Mouse (Mus musculus): ENCODE results near the gene Olfr638. TPM values are rescaled to one million over a fixed set of nuclear protein-coding genes. Genes with fewer than 3 reads are reported as not detected.
"Not testable (repeated sequence)": the region's sequence is repeated elsewhere in the genome, so short reads cannot be mapped to it uniquely, and the experiment has no call there.

Olfr638 gene
- not detected in 2 replicates for polyA plus RNA-seq (2012)

- H3K27me3 ChIP-seq (ENCODE audit: control insufficient read depth): no peaks in the 10 kb centered on the region
- TF ChIP-seq TAL1 (IDR thresholded peaks at IDR 0.05; ENCODE audit: low read length) (no peak), GATA1 (IDR thresholded peaks at IDR 0.05; ENCODE audit: low read length) (no peak)
- no peaks in the 10 kb centered on the region for H3K9me3 ChIP-seq (ENCODE audit: control insufficient read depth, low read length)
- no peaks in the 10 kb centered on the region for H3K4me1 ChIP-seq (ENCODE audit: control insufficient read depth)
- H3K36me3 ChIP-seq (ENCODE audit: control insufficient read depth): no peaks in the 10 kb centered on the region
- H3K4me3 ChIP-seq (replicated peaks): no peak within 1 kb of the TSS
Measured at GRCm38 (mm10) chr7:103998446-103998845, at the start of gene Olfr638. Gene Olfr638 (plus strand): TSS chr7:103998746.

- not testable (repeated sequence) for H3K36me3 ChIP-seq (ENCODE audit: control insufficient read depth); H3K9me3 ChIP-seq (ENCODE audit: control insufficient read depth, low read length); H3K4me3 ChIP-seq (replicated peaks); H3K4me1 ChIP-seq (ENCODE audit: control insufficient read depth); H3K27me3 ChIP-seq (ENCODE audit: control insufficient read depth)
Measured at GRCm38 (mm10) chr7:103966873-103967272, 31.7 kb upstream of the Olfr638 start.

GRCm38 (mm10) chr7:103970852-103971251 is 27.7 kb upstream of the Olfr638 start, which contains the start of gene Olfr635:
Gene Olfr635 (plus strand): TSS chr7:103971152.
- no peak within 1 kb of the TSS for H3K4me3 ChIP-seq (replicated peaks)
- TF ChIP-seq GATA1 (IDR thresholded peaks at IDR 0.05; ENCODE audit: low read length) (no peak), TAL1 (IDR thresholded peaks at IDR 0.05; ENCODE audit: low read length) (no peak)
- no peaks in the 10 kb centered on the region for H3K36me3 ChIP-seq (ENCODE audit: control insufficient read depth)
- H3K4me1 ChIP-seq (ENCODE audit: control insufficient read depth): no peaks in the 10 kb centered on the region
- H3K9me3 ChIP-seq (ENCODE audit: control insufficient read depth, low read length): no peaks in the 10 kb centered on the region
- no peaks in the 10 kb centered on the region for H3K27me3 ChIP-seq (ENCODE audit: control insufficient read depth)

- no peaks in the 10 kb centered on the region for H3K27me3 ChIP-seq (ENCODE audit: control insufficient read depth)
- no peak overlapping the region for H3K4me3 ChIP-seq (replicated peaks)
- no peaks in the 10 kb centered on the region for H3K36me3 ChIP-seq (ENCODE audit: control insufficient read depth)
- no peaks in the 10 kb centered on the region for H3K9me3 ChIP-seq (ENCODE audit: control insufficient read depth, low read length)
- H3K4me1 ChIP-seq (ENCODE audit: control insufficient read depth): no peaks in the 10 kb centered on the region
- TF ChIP-seq GATA1 (IDR thresholded peaks at IDR 0.05; ENCODE audit: low read length): no peak
- TF ChIP-seq TAL1 (IDR thresholded peaks at IDR 0.05; ENCODE audit: low read length): no peak
Measured at GRCm38 (mm10) chr7:103971782-103972181, 26.8 kb upstream of the Olfr638 start.

- Histone ChIP-seq H3K36me3 (ENCODE audit: control insufficient read depth) (no peaks in the 10 kb centered on the region), H3K4me3 (replicated peaks) (no peak overlapping the region), H3K9me3 (ENCODE audit: control insufficient read depth, low read length) (no peaks in the 10 kb centered on the region), H3K27me3 (ENCODE audit: control insufficient read depth) (no peaks in the 10 kb centered on the region), H3K4me1 (ENCODE audit: control insufficient read depth) (no peaks in the 10 kb centered on the region)
- TF ChIP-seq TAL1 (IDR thresholded peaks at IDR 0.05; ENCODE audit: low read length): no peak
- no peak for TF ChIP-seq GATA1 (IDR thresholded peaks at IDR 0.05; ENCODE audit: low read length)
Measured at GRCm38 (mm10) chr7:103999124-103999523, 578 bp downstream of the Olfr638 start.

- H3K4me1 ChIP-seq (ENCODE audit: control insufficient read depth): no peaks in the 10 kb centered on the region
- H3K36me3 ChIP-seq (ENCODE audit: control insufficient read depth): no peaks in the 10 kb centered on the region
- TF ChIP-seq TAL1 (IDR thresholded peaks at IDR 0.05; ENCODE audit: low read length) (no peak), GATA1 (IDR thresholded peaks at IDR 0.05; ENCODE audit: low read length) (no peak)
- H3K27me3 ChIP-seq (ENCODE audit: control insufficient read depth): no peaks in the 10 kb centered on the region
- no peaks in the 10 kb centered on the region for H3K9me3 ChIP-seq (ENCODE audit: control insufficient read depth, low read length)
- no peak within 1 kb of the TSS for H3K4me3 ChIP-seq (replicated peaks)
Measured at GRCm38 (mm10) chr7:104017203-104017602, 18.7 kb downstream of the Olfr638 start, which contains the start of gene Olfr639. Gene Olfr639 (minus strand): TSS chr7:104017303.

GRCm38 (mm10) chr7:104018953-104019352 is 20.4 kb downstream of the Olfr638 start:
- no peak overlapping the region for H3K4me3 ChIP-seq (replicated peaks)
- H3K4me1 ChIP-seq (ENCODE audit: control insufficient read depth): no peaks in the 10 kb centered on the region
- no peak for TF ChIP-seq GATA1 (IDR thresholded peaks at IDR 0.05; ENCODE audit: low read length)
- TF ChIP-seq TAL1 (IDR thresholded peaks at IDR 0.05; ENCODE audit: low read length): no peak
- H3K9me3 ChIP-seq (ENCODE audit: control insufficient read depth, low read length): no peaks in the 10 kb centered on the region
- H3K36me3 ChIP-seq (ENCODE audit: control insufficient read depth): no peaks in the 10 kb centered on the region
- no peaks in the 10 kb centered on the region for H3K27me3 ChIP-seq (ENCODE audit: control insufficient read depth)

GRCm38 (mm10) chr7:104021651-104022050 is 23.1 kb downstream of the Olfr638 start:
- TF ChIP-seq GATA1 (IDR thresholded peaks at IDR 0.05; ENCODE audit: low read length): no peak
- TF ChIP-seq TAL1 (IDR thresholded peaks at IDR 0.05; ENCODE audit: low read length): no peak
- H3K36me3 ChIP-seq (ENCODE audit: control insufficient read depth): no peaks in the 10 kb centered on the region
- H3K4me1 ChIP-seq (ENCODE audit: control insufficient read depth): no peaks in the 10 kb centered on the region
- no peaks in the 10 kb centered on the region for H3K9me3 ChIP-seq (ENCODE audit: control insufficient read depth, low read length)
- H3K27me3 ChIP-seq (ENCODE audit: control insufficient read depth): no peaks in the 10 kb centered on the region
- H3K4me3 ChIP-seq (replicated peaks): no peak overlapping the region

GRCm38 (mm10) chr7:104025473-104025872 is 26.9 kb downstream of the Olfr638 start, which contains the start of gene Olfr640:
Gene Olfr640 (minus strand): TSS chr7:104025573.
- Histone ChIP-seq H3K4me3 (replicated peaks) (no peak within 1 kb of the TSS), H3K4me1 (ENCODE audit: control insufficient read depth) (no peaks in the 10 kb centered on the region), H3K36me3 (ENCODE audit: control insufficient read depth) (no peaks in the 10 kb centered on the region), H3K27me3 (ENCODE audit: control insufficient read depth) (no peaks in the 10 kb centered on the region), H3K9me3 (ENCODE audit: control insufficient read depth, low read length) (no peaks in the 10 kb centered on the region)
- TF ChIP-seq TAL1 (IDR thresholded peaks at IDR 0.05; ENCODE audit: low read length) (no peak), GATA1 (IDR thresholded peaks at IDR 0.05; ENCODE audit: low read length) (no peak)

GRCm38 (mm10) chr7:104026978-104027377 is 28.4 kb downstream of the Olfr638 start:
- Histone ChIP-seq H3K9me3 (ENCODE audit: control insufficient read depth, low read length) (no peaks in the 10 kb centered on the region), H3K27me3 (ENCODE audit: control insufficient read depth) (no peaks in the 10 kb centered on the region), H3K4me1 (ENCODE audit: control insufficient read depth) (no peaks in the 10 kb centered on the region), H3K4me3 (replicated peaks) (no peak overlapping the region), H3K36me3 (ENCODE audit: control insufficient read depth) (no peaks in the 10 kb centered on the region)
- TF ChIP-seq GATA1 (IDR thresholded peaks at IDR 0.05; ENCODE audit: low read length) (no peak), TAL1 (IDR thresholded peaks at IDR 0.05; ENCODE audit: low read length) (no peak)

Data from erythroblast, embryonic 14.5 days (primary cell).